Mouse (Mus musculus) bone marrow, adult 2 months (tissue): ENCODE data around the gene Fam169b. TPM values are rescaled to one million over a fixed set of nuclear protein-coding genes. Genes with fewer than 3 reads are reported as not detected.

Experiments
- H3K27ac ChIP-seq: fragments of 200-500 bp; 2 replicates; pipeline ENCODE4 v1.5.1; 2012; ENCODE audit warnings: low read depth, mild to moderate bottlenecking, control low read depth, inconsistent platforms, low read length; ENCODE audit not compliant: control insufficient read depth, poor library complexity, insufficient read depth
- H3K4me1 ChIP-seq: fragments of 200-500 bp; 2 replicates; pipeline ENCODE4 v1.6.1; 2011; ENCODE audit warnings: low read length; ENCODE audit not compliant: control insufficient read depth, insufficient read depth
- H3K4me3 ChIP-seq: fragments of 200-500 bp; replicated peaks from 2 replicates; pipeline ENCODE3; 2011; ENCODE audit warnings: mild to moderate bottlenecking, low read depth, low read length, control low read depth; ENCODE audit not compliant: control insufficient read depth
- CTCF ChIP-seq: fragments of 200-500 bp; IDR thresholded peaks from 2 replicates; pipeline ENCODE4 v1.5.1; 2011; ENCODE audit warnings: low read length, control low read depth; ENCODE audit not compliant: control insufficient read depth, insufficient read depth
- POLR2A ChIP-seq: fragments of 200-500 bp; IDR thresholded peaks from 2 replicates; pipeline ENCODE4 v1.6.1; 2011; ENCODE audit warnings: low read depth, mild to moderate bottlenecking, control low read depth, low read length, borderline replicate concordance; ENCODE audit not compliant: control insufficient read depth
- WGBS: fragments of 180-500 bp; shearing (Covaris S2); methylation state at CpG from one replicate; pipeline ENCODE4 v1.1.7; 2018; 5-methylcytosine and 5-hydroxymethylcytosine counted together
- polyA plus RNA-seq: library from polyadenylated mRNA; stranded (reverse); fragments of >200 nt; gene quantifications from 2 replicates; pipeline ENCODE4 v1.2.4, GENCODE M21; 2011; ENCODE audit warnings: low replicate concordance; ENCODE audit not compliant: missing spikeins, insufficient read depth, insufficient read length

Gene Fam169b
- polyA plus RNA-seq = 3.5 and 5.4 TPM in 2 replicates

DNA sequence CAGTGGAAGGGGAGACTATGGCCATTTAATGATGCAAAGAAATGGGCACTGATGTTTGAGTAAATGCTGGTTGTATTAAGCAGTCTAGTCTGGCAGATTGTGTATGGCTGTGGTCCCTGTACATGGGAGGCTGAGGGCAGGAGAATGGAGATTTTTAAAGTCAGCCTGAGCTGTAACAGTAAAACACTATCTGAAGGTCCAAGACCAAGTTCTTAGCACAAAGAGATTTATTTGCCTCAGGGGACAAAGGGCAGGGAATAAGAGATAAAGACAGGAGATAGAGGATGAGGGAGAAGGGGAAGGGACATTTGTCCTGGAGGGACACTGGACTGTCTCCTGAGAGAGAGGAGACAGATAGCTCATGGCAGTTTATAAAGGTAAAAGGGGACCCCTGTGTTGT is at the start of gene Fam169b:
TSS of gene Fam169b (plus strand) at position 325 of the 400 bp plus-strand sequence.
- TF ChIP-seq CTCF = no peak
- TF ChIP-seq POLR2A = no peak
- H3K4me3 ChIP-seq = no peak within 1 kb of the TSS
- H3K27ac ChIP-seq = no peak within 1 kb of the TSS
- H3K4me1 ChIP-seq = no peaks in the 10 kb centered on the region; the same call in 1 of the 2 replicates

- Histone ChIP-seq H3K4me1 (no peaks in the 10 kb centered on the region), H3K4me3 (no peak overlapping the region), H3K27ac (no peak overlapping the region)
- TF ChIP-seq CTCF (no peak), POLR2A (no peak)
- 91% methylated on average over 5 of the region's 5 CpGs for WGBS
These were observed 49.6 kb upstream of the Fam169b start for GRCm38 (mm10) chr7:68224006-68224405.

GRCm38 (mm10) chr7:68225427-68226054 is 48.1 kb upstream of the Fam169b start:
- Histone ChIP-seq H3K27ac (no peak overlapping the region), H3K4me1 (no peaks in the 10 kb centered on the region), H3K4me3 (no peak overlapping the region)
- 66% methylated on average over 9 of the region's 9 CpGs for WGBS
- TF ChIP-seq POLR2A = no peak
- TF ChIP-seq CTCF = no peak

- 79% methylated on average over 11 of the region's 11 CpGs for WGBS
- Histone ChIP-seq H3K4me1 (no peaks in the 10 kb centered on the region), H3K27ac (no peak overlapping the region), H3K4me3 (no peak overlapping the region)
- TF ChIP-seq POLR2A = no peak
- no peak for TF ChIP-seq CTCF
These were observed 46.6 kb upstream of the Fam169b start for GRCm38 (mm10) chr7:68227021-68227420.

DNA sequence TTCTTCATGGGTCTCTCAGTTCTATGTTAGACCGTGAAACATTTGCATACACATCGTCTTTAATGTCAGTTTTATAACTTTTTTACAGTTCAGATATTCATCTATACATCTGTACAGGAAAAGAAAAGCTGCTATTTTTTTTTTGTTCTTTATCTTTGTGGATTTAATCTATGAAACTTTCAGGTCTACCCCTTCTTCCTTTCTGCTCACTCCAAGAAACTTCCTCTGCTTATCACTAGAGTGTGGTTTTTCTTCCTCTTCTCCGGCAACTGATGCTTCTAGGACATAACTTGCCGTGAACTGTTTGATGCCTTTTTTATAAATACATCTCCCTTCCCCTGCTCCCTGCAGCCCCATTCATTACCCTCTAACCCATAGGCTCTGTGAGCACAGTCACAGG is 46.0 kb upstream of the Fam169b start:
- TF ChIP-seq POLR2A = no peak
- Histone ChIP-seq H3K4me1 (no peaks in the 10 kb centered on the region; the same call in 1 of the 2 replicates), H3K27ac (no peak overlapping the region), H3K4me3 (no peak overlapping the region)
- WGBS = 40% methylated on average over 4 of the region's 4 CpGs

GRCm38 (mm10) chr7:68228491-68228890 is 45.1 kb upstream of the Fam169b start:
- Histone ChIP-seq H3K4me1 (no peaks in the 10 kb centered on the region; the same call in 1 of the 2 replicates), H3K27ac (no peak overlapping the region), H3K4me3 (no peak overlapping the region)
- WGBS = 90% methylated on average over 6 of the region's 6 CpGs
- TF ChIP-seq CTCF = no peak
- TF ChIP-seq POLR2A = no peak

DNA sequence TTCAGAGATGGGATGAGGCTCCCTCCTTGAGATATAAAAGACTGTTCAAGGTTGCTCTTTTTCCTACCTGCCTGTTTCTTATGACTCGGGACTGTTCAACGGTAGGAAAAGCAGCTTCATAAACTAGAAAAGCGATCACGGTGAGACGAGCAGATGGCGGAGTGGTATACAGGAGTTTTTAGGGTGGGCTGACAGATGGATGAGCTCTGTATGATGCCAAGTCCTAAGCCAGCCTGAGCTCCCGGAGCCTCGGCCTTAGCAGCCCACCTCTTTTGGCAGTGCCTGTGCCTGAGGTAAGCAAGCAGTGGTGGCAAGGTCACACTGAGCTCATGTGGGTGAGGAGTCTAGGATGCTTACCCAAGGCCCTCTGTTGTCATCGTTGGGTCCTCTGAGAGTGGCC is 42.8 kb upstream of the Fam169b start:
- 87% methylated on average over 9 of the region's 9 CpGs for WGBS
- Histone ChIP-seq H3K4me3 (no peak overlapping the region), H3K27ac (no peak overlapping the region), H3K4me1 (no peaks in the 10 kb centered on the region; the same call in 1 of the 2 replicates)
- no peak for TF ChIP-seq POLR2A
- no peak for TF ChIP-seq CTCF

GRCm38 (mm10) chr7:68232521-68232920 is 41.1 kb upstream of the Fam169b start:
- H3K4me1 ChIP-seq = no peaks in the 10 kb centered on the region; the same call in 1 of the 2 replicates
- TF ChIP-seq POLR2A = no peak
- TF ChIP-seq CTCF = no peak
- no peak overlapping the region for H3K27ac ChIP-seq
- H3K4me3 ChIP-seq = no peak overlapping the region
- WGBS = 85% methylated on average over 5 of the region's 5 CpGs
